Mouse (Mus musculus): ENCODE data around the gene Vmn2r35.
"Not testable (repeated sequence)": the region's sequence is repeated elsewhere in the genome, so short reads cannot be mapped to it uniquely, and the experiment has no call there.

Vmn2r35 gene

GRCm38 (mm10) chr7:7819767-7820166, at the start of gene Vmn2r35:
TSS of gene Vmn2r35 (minus strand) at chr7:7819867.
- DNase-seq = not testable (repeated sequence)

GRCm38 (mm10) chr7:7794196-7794595, 25.5 kb downstream of the Vmn2r35 start:
- DNase-seq = not testable (repeated sequence)
